In the genomic region with DNA sequence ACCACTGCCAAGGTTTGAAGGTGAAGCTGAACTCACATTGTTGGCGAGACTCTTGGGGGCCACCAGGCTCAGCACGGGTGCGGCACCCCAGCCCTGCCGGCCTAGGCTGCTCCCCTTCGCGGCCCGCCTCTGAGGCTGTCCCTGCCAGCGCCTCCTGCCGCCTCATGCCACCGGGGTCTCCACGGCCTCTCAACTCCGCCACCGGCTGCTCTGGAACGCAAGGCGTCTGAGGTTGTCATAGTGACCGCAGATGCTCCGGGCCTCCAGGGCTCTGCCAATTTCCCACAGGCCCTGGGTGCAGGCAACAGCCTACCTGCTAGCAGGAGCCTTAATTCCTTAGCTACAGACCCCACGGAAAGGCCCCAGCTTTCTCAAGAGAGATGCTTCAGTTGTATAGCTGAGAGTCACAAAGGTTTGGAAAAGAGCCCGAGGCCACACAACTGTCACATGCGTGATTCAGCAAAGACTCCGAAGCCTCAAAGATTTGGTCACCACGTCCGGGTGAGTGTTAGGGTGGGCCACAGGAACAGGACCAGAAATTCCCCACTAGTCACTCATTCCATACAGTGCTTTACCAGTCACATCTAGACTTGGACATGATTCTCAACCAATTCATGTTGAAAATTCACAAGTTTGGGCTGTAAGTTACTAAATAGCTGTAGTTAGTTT, we compare ENCODE assay signal across 11 mouse cellular contexts. TPM values are rescaled to one million over a fixed set of nuclear protein-coding genes. Genes with fewer than 3 reads are reported as not detected.
DNase-seq lines count a peak whose midpoint lies in the region; ATAC-seq and TF ChIP-seq lines count a peak whose summit lies in the region.
"Had no signal": no experiment of that assay in that cellular context is flagged by ENCODE, and none has a peak within 500 bp of the region (broad histone marks: within the 10 kb centered on the region; RNA-seq: fewer than 3 reads in every experiment).

Gene 1700012B09Rik (minus strand): TSS at position 228 of the 669 bp plus-strand sequence.

- H3K27me3 ChIP-seq in heart, embryonic 13.5 days (replicated peaks), result peaks cover 68% of the 10 kb centered on the region
- H3K27me3 ChIP-seq in hindbrain, embryonic 11.5 days (ENCODE audit: control insufficient read depth, insufficient read depth, low read length), result no peaks in the 10 kb centered on the region; the same call in 1 of the 2 replicates
- no peaks in the 10 kb centered on the region for H3K27me3 ChIP-seq in myocyte (ENCODE audit: control insufficient read depth, insufficient read depth, insufficient read length)

- WGBS in heart, embryonic 13.5 days, result 20% methylated on average over 23 of the region's 23 CpGs
- 20% methylated on average over 23 of the region's 23 CpGs for WGBS in hindbrain, embryonic 11.5 days

- H3K9me3 ChIP-seq in heart, embryonic 13.5 days, result no peaks in the 10 kb centered on the region
- H3K9me3 ChIP-seq in hindbrain, embryonic 11.5 days (ENCODE audit: control insufficient read depth, low read length), result no peaks in the 10 kb centered on the region
- H3K9me3 ChIP-seq: G1E had no signal

- H3ac ChIP-seq in myocyte (ENCODE audit: control insufficient read depth, insufficient read length), result no peak within 1 kb of the TSS

- H3K36me3 ChIP-seq in heart, embryonic 13.5 days, result no peaks in the 10 kb centered on the region
- no peaks in the 10 kb centered on the region for H3K36me3 ChIP-seq in hindbrain, embryonic 11.5 days (ENCODE audit: control insufficient read depth, insufficient read depth, low read length)
- H3K36me3 ChIP-seq in myocyte (ENCODE audit: control insufficient read depth, insufficient read depth), result no peaks in the 10 kb centered on the region
- H3K36me3 ChIP-seq: G1E had no signal

- no peak within 1 kb of the TSS for H3K27ac ChIP-seq in heart, embryonic 13.5 days (replicated peaks)
- no peak within 1 kb of the TSS for H3K27ac ChIP-seq in hindbrain, embryonic 11.5 days (ENCODE audit: low read depth, low read length)

- no peak for TF ChIP-seq POLR2A in myocyte (IDR thresholded peaks at IDR 0.05; ENCODE audit: insufficient read length, low read depth)

- no peak for DNase-seq in heart, adult 9 months (ENCODE audit: low spot score in 2 of 2)
- DNase-seq in ZHBTc4 (ENCODE audit: low read depth, low spot score), result peak; percentile 60
- DNase-seq in hindbrain, embryonic 11.5 days (ENCODE audit: low spot score), result peak; percentile 42
- DNase-seq in spleen, postnatal 36 days (ENCODE audit: low spot score in 2 of 2), result no peak
- no peak for DNase-seq in urinary bladder, postnatal 25 days (ENCODE audit: low spot score)
- DNase-seq in ovary, postnatal 10 days (ENCODE audit: low spot score), result no peak
- DNase-seq: cerebellum, adult 18-20 months; kidney, adult 18-20 months had no signal

- no peak for ATAC-seq in heart, embryonic 13.5 days (ENCODE audit: extremely low read depth, insufficient number of reproducible peaks, low FRiP score, low TSS enrichment)
- peak; percentile 63 for ATAC-seq in hindbrain, embryonic 11.5 days (ENCODE audit: low FRiP score)

- peak within 1 kb of the TSS; percentile 12; the same call in 1 of the 2 replicates for H3K4me3 ChIP-seq in heart, embryonic 13.5 days
- H3K4me3 ChIP-seq in hindbrain, embryonic 11.5 days (ENCODE audit: low read depth, low read length), result no peak within 1 kb of the TSS
- H3K4me3 ChIP-seq in myocyte, result no peak within 1 kb of the TSS

- H3K9ac ChIP-seq in heart, embryonic 13.5 days, result 0 out of 2 replicates have a peak within 1 kb of the TSS, but pooled peaks have one; percentile 44
- no peak within 1 kb of the TSS for H3K9ac ChIP-seq in hindbrain, embryonic 11.5 days (ENCODE audit: low read depth, low read length)

- H3K4me1 ChIP-seq in heart, embryonic 13.5 days, result peaks cover 6% of the 10 kb centered on the region
- H3K4me1 ChIP-seq in hindbrain, embryonic 11.5 days (replicated peaks; ENCODE audit: control insufficient read depth, insufficient read depth, low read length), result no peaks in the 10 kb centered on the region

- no peaks in the 10 kb centered on the region for H3K79me2 ChIP-seq in myocyte (ENCODE audit: control insufficient read depth, insufficient read depth)

- H3K4me2 ChIP-seq in heart, embryonic 13.5 days, result peak within 1 kb of the TSS; percentile 52
- H3K4me2 ChIP-seq in hindbrain, embryonic 11.5 days (replicated peaks; ENCODE audit: low read depth, low read length), result peak within 1 kb of the TSS; percentile 14; the same call in 1 of the 2 replicates
- peak within 1 kb of the TSS; percentile 55 for H3K4me2 ChIP-seq in myocyte (ENCODE audit: low read depth)

TF ChIP-seq in myocyte, 11 proteins besides CTCF, POLR2A, EP300 and RAD21:
- no peak for TF ChIP-seq E2F4 (IDR thresholded peaks at IDR 0.05; ENCODE audit: insufficient read depth)
TF ChIP-seq in myocyte: peak in this region for 0.

RNA-seq across cellular contexts. Expression of gene 1700012B09Rik, which starts in this region (rescaled TPM):
- not detected in 2 replicates for polyA plus RNA-seq in heart, embryonic 13.5 days (2015; fragmentation: Nextera tagmentation; extraction: Ambion mirVana)
- 5.5 and 5.9 TPM in 2 replicates for polyA plus RNA-seq in hindbrain, embryonic 11.5 days (2014; fragmentation: Nextera tagmentation; extraction: Ambion mirVana)
- 0.61 TPM for polyA plus RNA-seq in myocyte (2012; fragmentation: generic; extraction: Trizol)
- polyA plus RNA-seq: G1E had no signal

Comparison
In these comparisons a context has a peak if more than half of its experiments do, and no peak if none do; other contexts are left out.
1. DNase-seq: peak in ZHBTc4 (single experiment) and hindbrain, embryonic 11.5 days (single experiment); none in heart, adult 9 months (0 of 2), spleen, postnatal 36 days (0 of 2), urinary bladder, postnatal 25 days (single experiment) and ovary, postnatal 10 days (single experiment).
2. Peak in every context shown above with its lines, with median percentiles within 50 percentile points of each other: H3K4me2 ChIP-seq.